Mouse (Mus musculus): ENCODE measurements at regions not wholly inside any gene's neighbourhood (a gene's known extent, or its start where the extent isn't known, plus 50 kb on each side); places are given as distances from the start of the nearest gene placed in this dataset.

GRCm38 (mm10) chr1:51622181-51622862 is 144.1 kb upstream of the Nabp1 start:
- Histone ChIP-seq H3K4me1 (replicated peaks; ENCODE audit: control insufficient read depth, insufficient read depth, low read length) (0 out of 2 replicates have a peak, but pooled peaks cover 2% of the 10 kb centered on the region), H3K9ac (ENCODE audit: low read depth, low read length) (no peak overlapping the region), H3K36me3 (ENCODE audit: control insufficient read depth, insufficient read depth, low read length) (no peaks in the 10 kb centered on the region), H3K27ac (ENCODE audit: low read depth, low read length) (no peak overlapping the region), H3K4me2 (replicated peaks; ENCODE audit: low read depth, low read length) (no peak overlapping the region), H3K4me3 (ENCODE audit: low read depth, low read length) (no peak overlapping the region), H3K9me3 (ENCODE audit: control insufficient read depth, low read length) (no peaks in the 10 kb centered on the region), H3K27me3 (ENCODE audit: control insufficient read depth, insufficient read depth, low read length) (no peaks in the 10 kb centered on the region)
- ATAC-seq (ENCODE audit: low FRiP score) (no peak), DNase-seq (ENCODE audit: low spot score) (no peak)
- WGBS, result 51% methylated on average over 9 of the region's 9 CpGs

DNA sequence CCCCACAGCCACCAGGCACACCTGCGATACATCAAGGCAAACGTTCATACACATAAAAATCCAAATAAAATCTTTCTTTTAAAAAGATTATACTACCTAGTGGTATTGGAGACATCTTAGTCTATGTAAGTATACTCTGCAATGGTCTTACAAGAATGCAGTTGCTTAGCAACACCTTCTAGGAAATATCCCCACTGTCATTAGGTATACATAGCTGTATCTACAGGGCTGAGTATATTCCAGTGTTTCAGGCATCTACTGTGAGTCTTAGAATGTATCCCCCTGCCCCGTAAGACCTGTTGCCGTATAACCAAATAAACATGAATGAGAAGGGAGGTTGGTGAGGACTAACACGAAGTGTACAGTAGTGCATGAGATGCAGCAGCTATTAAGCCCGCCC is 142.8 kb upstream of the Nabp1 start:
- H3K9ac ChIP-seq (ENCODE audit: low read depth, low read length), result no peak overlapping the region
- H3K4me1 ChIP-seq (replicated peaks; ENCODE audit: control insufficient read depth, insufficient read depth, low read length), result 0 out of 2 replicates have a peak, but pooled peaks cover 2% of the 10 kb centered on the region
- H3K4me3 ChIP-seq (ENCODE audit: low read depth, low read length), result no peak overlapping the region
- H3K27ac ChIP-seq (ENCODE audit: low read depth, low read length), result no peak overlapping the region
- 86% methylated on average over 6 of the region's 6 CpGs for WGBS
- ATAC-seq (ENCODE audit: low FRiP score) (no peak), DNase-seq (ENCODE audit: low spot score) (no peak)
- no peaks in the 10 kb centered on the region for H3K36me3 ChIP-seq (ENCODE audit: control insufficient read depth, insufficient read depth, low read length)
- H3K4me2 ChIP-seq (replicated peaks; ENCODE audit: low read depth, low read length), result no peak overlapping the region
- H3K9me3 ChIP-seq (ENCODE audit: control insufficient read depth, low read length), result no peaks in the 10 kb centered on the region
- no peaks in the 10 kb centered on the region for H3K27me3 ChIP-seq (ENCODE audit: control insufficient read depth, insufficient read depth, low read length)

GRCm38 (mm10) chr1:51617502-51618251 is 139.5 kb upstream of the Nabp1 start:
- H3K27me3 ChIP-seq (ENCODE audit: control insufficient read depth, insufficient read depth, low read length), result no peaks in the 10 kb centered on the region
- ATAC-seq (ENCODE audit: low FRiP score) (peak; percentile 81), DNase-seq (ENCODE audit: low spot score) (peak; percentile 58)
- H3K27ac ChIP-seq (ENCODE audit: low read depth, low read length), result 0 out of 2 replicates have a peak overlapping the region, but pooled peaks have one; percentile 54
- no peaks in the 10 kb centered on the region for H3K9me3 ChIP-seq (ENCODE audit: control insufficient read depth, low read length)
- no peak overlapping the region for H3K4me3 ChIP-seq (ENCODE audit: low read depth, low read length)
- H3K4me1 ChIP-seq (replicated peaks; ENCODE audit: control insufficient read depth, insufficient read depth, low read length), result 0 out of 2 replicates have a peak, but pooled peaks cover 2% of the 10 kb centered on the region
- peak overlapping the region; percentile 23; the same call in 1 of the 2 replicates for H3K9ac ChIP-seq (ENCODE audit: low read depth, low read length)
- H3K36me3 ChIP-seq (ENCODE audit: control insufficient read depth, insufficient read depth, low read length), result no peaks in the 10 kb centered on the region
- WGBS, result 40% methylated on average over 13 of the region's 13 CpGs
- no peak overlapping the region for H3K4me2 ChIP-seq (replicated peaks; ENCODE audit: low read depth, low read length)

GRCm38 (mm10) chr1:51616091-51616490 is 137.9 kb upstream of the Nabp1 start:
- Histone ChIP-seq H3K9ac (ENCODE audit: low read depth, low read length) (no peak overlapping the region), H3K4me1 (replicated peaks; ENCODE audit: control insufficient read depth, insufficient read depth, low read length) (0 out of 2 replicates have a peak, but pooled peaks cover 2% of the 10 kb centered on the region), H3K4me3 (ENCODE audit: low read depth, low read length) (no peak overlapping the region), H3K27me3 (ENCODE audit: control insufficient read depth, insufficient read depth, low read length) (no peaks in the 10 kb centered on the region), H3K27ac (ENCODE audit: low read depth, low read length) (no peak overlapping the region), H3K36me3 (ENCODE audit: control insufficient read depth, insufficient read depth, low read length) (no peaks in the 10 kb centered on the region), H3K9me3 (ENCODE audit: control insufficient read depth, low read length) (no peaks in the 10 kb centered on the region), H3K4me2 (replicated peaks; ENCODE audit: low read depth, low read length) (no peak overlapping the region)
- no peak for ATAC-seq (ENCODE audit: low FRiP score)
- DNase-seq (ENCODE audit: low spot score), result no peak
- 93% methylated on average over 1 of the region's 1 CpGs for WGBS

- WGBS, result 39% methylated on average over 6 of the region's 6 CpGs
- 0 out of 2 replicates have a peak, but pooled peaks cover 2% of the 10 kb centered on the region for H3K4me1 ChIP-seq (replicated peaks; ENCODE audit: control insufficient read depth, insufficient read depth, low read length)
- H3K36me3 ChIP-seq (ENCODE audit: control insufficient read depth, insufficient read depth, low read length), result no peaks in the 10 kb centered on the region
- DNase-seq (ENCODE audit: low spot score), result peak; percentile 68
- H3K4me2 ChIP-seq (replicated peaks; ENCODE audit: low read depth, low read length), result no peak overlapping the region
- no peak overlapping the region for H3K9ac ChIP-seq (ENCODE audit: low read depth, low read length)
- ATAC-seq (ENCODE audit: low FRiP score), result 0 out of 2 replicates have a peak, but pooled peaks have one; percentile 33
- H3K4me3 ChIP-seq (ENCODE audit: low read depth, low read length), result no peak overlapping the region
- no peaks in the 10 kb centered on the region for H3K27me3 ChIP-seq (ENCODE audit: control insufficient read depth, insufficient read depth, low read length)
- no peaks in the 10 kb centered on the region for H3K9me3 ChIP-seq (ENCODE audit: control insufficient read depth, low read length)
- H3K27ac ChIP-seq (ENCODE audit: low read depth, low read length), result no peak overlapping the region
Measured at GRCm38 (mm10) chr1:51615523-51615922, 137.3 kb upstream of the Nabp1 start.

DNA sequence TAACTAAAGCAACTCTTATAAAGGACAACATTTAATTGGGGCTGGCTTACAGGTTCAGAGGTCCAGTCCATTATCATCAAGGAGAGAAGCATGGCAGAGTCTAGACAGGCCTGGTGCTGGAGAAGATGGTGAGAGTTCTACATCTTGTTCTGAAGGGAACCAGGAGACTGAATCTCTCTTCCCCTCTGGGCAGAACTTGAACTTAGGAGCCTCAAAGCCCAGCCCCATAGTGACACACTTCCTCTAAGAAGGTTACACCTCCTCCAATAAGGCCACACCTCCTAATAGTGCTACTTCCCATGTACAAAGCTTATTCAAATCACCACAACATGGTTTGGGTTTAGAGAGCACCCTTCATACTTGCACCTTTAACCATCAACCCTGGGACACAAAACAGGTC is 136.5 kb upstream of the Nabp1 start:
- H3K27me3 ChIP-seq (ENCODE audit: control insufficient read depth, insufficient read depth, low read length), result no peaks in the 10 kb centered on the region
- no peak overlapping the region for H3K9ac ChIP-seq (ENCODE audit: low read depth, low read length)
- H3K4me1 ChIP-seq (replicated peaks; ENCODE audit: control insufficient read depth, insufficient read depth, low read length), result 0 out of 2 replicates have a peak, but pooled peaks cover 2% of the 10 kb centered on the region
- no peak overlapping the region for H3K4me2 ChIP-seq (replicated peaks; ENCODE audit: low read depth, low read length)
- no peaks in the 10 kb centered on the region for H3K9me3 ChIP-seq (ENCODE audit: control insufficient read depth, low read length)
- no peak overlapping the region for H3K27ac ChIP-seq (ENCODE audit: low read depth, low read length)
- ATAC-seq (ENCODE audit: low FRiP score), result no peak
- H3K36me3 ChIP-seq (ENCODE audit: control insufficient read depth, insufficient read depth, low read length), result no peaks in the 10 kb centered on the region
- no peak for DNase-seq (ENCODE audit: low spot score)
- no peak overlapping the region for H3K4me3 ChIP-seq (ENCODE audit: low read depth, low read length)

GRCm38 (mm10) chr1:51609295-51609694 is 131.1 kb upstream of the Nabp1 start:
- H3K4me1 ChIP-seq (replicated peaks; ENCODE audit: control insufficient read depth, insufficient read depth, low read length), result no peaks in the 10 kb centered on the region
- H3K9ac ChIP-seq (ENCODE audit: low read depth, low read length), result no peak overlapping the region
- ATAC-seq (ENCODE audit: low FRiP score) (no peak), DNase-seq (ENCODE audit: low spot score) (no peak)
- no peaks in the 10 kb centered on the region for H3K27me3 ChIP-seq (ENCODE audit: control insufficient read depth, insufficient read depth, low read length)
- H3K36me3 ChIP-seq (ENCODE audit: control insufficient read depth, insufficient read depth, low read length), result no peaks in the 10 kb centered on the region
- no peak overlapping the region for H3K27ac ChIP-seq (ENCODE audit: low read depth, low read length)
- no peaks in the 10 kb centered on the region for H3K9me3 ChIP-seq (ENCODE audit: control insufficient read depth, low read length)
- H3K4me3 ChIP-seq (ENCODE audit: low read depth, low read length), result no peak overlapping the region
- 88% methylated on average over 5 of the region's 5 CpGs for WGBS
- H3K4me2 ChIP-seq (replicated peaks; ENCODE audit: low read depth, low read length), result no peak overlapping the region

DNA sequence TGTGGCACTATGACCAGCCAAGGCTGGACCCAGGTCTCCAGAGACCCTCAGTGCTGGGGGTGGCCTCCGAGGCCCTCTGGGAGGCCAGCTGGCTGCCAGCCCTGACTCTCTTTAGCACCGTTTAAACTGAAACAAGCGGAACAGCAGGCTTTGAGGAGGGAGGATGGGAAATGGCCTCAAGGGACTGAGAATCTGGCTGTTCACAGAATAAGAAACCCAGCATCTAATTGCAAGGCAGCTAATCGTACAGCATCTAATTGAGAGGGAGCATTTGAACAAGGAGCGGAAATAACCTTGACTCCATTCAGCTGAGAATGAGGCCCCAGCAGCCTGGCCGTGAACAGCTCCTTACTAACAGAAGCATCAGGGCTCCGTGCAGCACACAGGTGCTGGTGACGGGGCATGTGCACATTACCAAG is 129.2 kb upstream of the Nabp1 start:
- DNase-seq (ENCODE audit: low spot score) (peak; percentile 37), ATAC-seq (ENCODE audit: low FRiP score) (peak; percentile 84)
- no peaks in the 10 kb centered on the region for H3K36me3 ChIP-seq (ENCODE audit: control insufficient read depth, insufficient read depth, low read length)
- no peaks in the 10 kb centered on the region for H3K27me3 ChIP-seq (ENCODE audit: control insufficient read depth, insufficient read depth, low read length)
- no peak overlapping the region for H3K4me2 ChIP-seq (replicated peaks; ENCODE audit: low read depth, low read length)
- no peaks in the 10 kb centered on the region for H3K4me1 ChIP-seq (replicated peaks; ENCODE audit: control insufficient read depth, insufficient read depth, low read length)
- WGBS, result 35% methylated on average over 8 of the region's 8 CpGs
- no peak overlapping the region for H3K4me3 ChIP-seq (ENCODE audit: low read depth, low read length)
- no peak overlapping the region for H3K27ac ChIP-seq (ENCODE audit: low read depth, low read length)
- H3K9me3 ChIP-seq (ENCODE audit: control insufficient read depth, low read length), result no peaks in the 10 kb centered on the region
- no peak overlapping the region for H3K9ac ChIP-seq (ENCODE audit: low read depth, low read length)
